Mouse (Mus musculus): ENCODE results near the gene Wdr24. TPM values are rescaled to one million over a fixed set of nuclear protein-coding genes. Genes with fewer than 3 reads are reported as not detected.

The Wdr24 gene
- polyA plus RNA-seq, 1 experiment from 2014 or later, result 9.9 TPM

Other genes with a start within 250 kb of the Wdr24 start
- gene Lmf1, start 244.5 kb upstream of the Wdr24 start, polyA plus RNA-seq (2015; fragmentation: Nextera tagmentation; extraction: Ambion mirVana), result 6.1 and 7.9 TPM in 2 replicates
- gene Gng13, start 106.5 kb upstream of the Wdr24 start, polyA plus RNA-seq (2015; fragmentation: Nextera tagmentation; extraction: Ambion mirVana), result 0.97 and 2.3 TPM in 2 replicates
- 23.3 and 29.4 TPM in 2 replicates for gene Chtf18, start 96.2 kb upstream of the Wdr24 start, polyA plus RNA-seq (2015; fragmentation: Nextera tagmentation; extraction: Ambion mirVana)
- gene Rpusd1, start 96.0 kb upstream of the Wdr24 start, polyA plus RNA-seq (2015; fragmentation: Nextera tagmentation; extraction: Ambion mirVana), result 9.7 and 10.3 TPM in 2 replicates
- gene Mslnl, start 87.6 kb upstream of the Wdr24 start, polyA plus RNA-seq (2015; fragmentation: Nextera tagmentation; extraction: Ambion mirVana), result not detected in 2 replicates
- 66.0 and 71.7 TPM in 2 replicates for gene Msln, start 69.2 kb upstream of the Wdr24 start, polyA plus RNA-seq (2015; fragmentation: Nextera tagmentation; extraction: Ambion mirVana)
- gene Narfl, start 49.9 kb upstream of the Wdr24 start, polyA plus RNA-seq (2015; fragmentation: Nextera tagmentation; extraction: Ambion mirVana), result 17.6 and 18.6 TPM in 2 replicates
- 24.5 and 25.5 TPM in 2 replicates for gene Haghl, start 38.0 kb upstream of the Wdr24 start, polyA plus RNA-seq (2015; fragmentation: Nextera tagmentation; extraction: Ambion mirVana)
- gene Ccdc78, start 37.0 kb upstream of the Wdr24 start, polyA plus RNA-seq (2015; fragmentation: Nextera tagmentation; extraction: Ambion mirVana), result 0.10 and 0.19 TPM in 2 replicates
- gene Fam173a, start 30.7 kb upstream of the Wdr24 start, polyA plus RNA-seq (2015; fragmentation: Nextera tagmentation; extraction: Ambion mirVana), result 64.4 and 68.0 TPM in 2 replicates
- not detected in 2 replicates for gene AC134908.4, start 28.0 kb upstream of the Wdr24 start, polyA plus RNA-seq (2015; fragmentation: Nextera tagmentation; extraction: Ambion mirVana)
- gene Metrn, start 26.5 kb upstream of the Wdr24 start, polyA plus RNA-seq (2015; fragmentation: Nextera tagmentation; extraction: Ambion mirVana), result 42.7 and 43.8 TPM in 2 replicates
- 0.38 and 0.73 TPM in 2 replicates for gene Fbxl16, start 14.5 kb upstream of the Wdr24 start, polyA plus RNA-seq (2015; fragmentation: Nextera tagmentation; extraction: Ambion mirVana)
- 12.0 and 13.3 TPM in 2 replicates for gene Jmjd8, start 5.2 kb downstream of the Wdr24 start, polyA plus RNA-seq (2015; fragmentation: Nextera tagmentation; extraction: Ambion mirVana)
- 123 and 132 TPM in 2 replicates for gene Stub1, start 9.8 kb downstream of the Wdr24 start, polyA plus RNA-seq (2015; fragmentation: Nextera tagmentation; extraction: Ambion mirVana)
- 1.4 and 1.9 TPM in 2 replicates for gene Rhbdl1, start 13.7 kb downstream of the Wdr24 start, polyA plus RNA-seq (2015; fragmentation: Nextera tagmentation; extraction: Ambion mirVana)
- 1.0 and 1.1 TPM in 2 replicates for gene Gm20683, start 18.1 kb downstream of the Wdr24 start, polyA plus RNA-seq (2015; fragmentation: Nextera tagmentation; extraction: Ambion mirVana)
- 12.9 and 13.5 TPM in 2 replicates for gene Rhot2, start 21.2 kb downstream of the Wdr24 start, polyA plus RNA-seq (2015; fragmentation: Nextera tagmentation; extraction: Ambion mirVana)
- 10.9 and 12.9 TPM in 2 replicates for gene Wdr90, start 37.9 kb downstream of the Wdr24 start, polyA plus RNA-seq (2015; fragmentation: Nextera tagmentation; extraction: Ambion mirVana)
- gene Mcrip2, start 45.1 kb downstream of the Wdr24 start, polyA plus RNA-seq (2015; fragmentation: Nextera tagmentation; extraction: Ambion mirVana), result 38.2 and 38.4 TPM in 2 replicates
- 34.2 and 34.8 TPM in 2 replicates for gene Mettl26, start 51.4 kb downstream of the Wdr24 start, polyA plus RNA-seq (2015; fragmentation: Nextera tagmentation; extraction: Ambion mirVana)
- 0.30 and 0.38 TPM in 2 replicates for gene Wfikkn1, start 57.2 kb downstream of the Wdr24 start, polyA plus RNA-seq (2015; fragmentation: Nextera tagmentation; extraction: Ambion mirVana)
- 7.1 and 9.0 TPM in 2 replicates for gene Rab40c, start 96.1 kb downstream of the Wdr24 start, polyA plus RNA-seq (2015; fragmentation: Nextera tagmentation; extraction: Ambion mirVana)
- 119 and 130 TPM in 2 replicates for gene Pigq, start 121.3 kb downstream of the Wdr24 start, polyA plus RNA-seq (2015; fragmentation: Nextera tagmentation; extraction: Ambion mirVana)
- gene Nhlrc4, start 121.3 kb downstream of the Wdr24 start, polyA plus RNA-seq (2015; fragmentation: Nextera tagmentation; extraction: Ambion mirVana), result 7.8 and 8.1 TPM in 2 replicates
- 0.07 and 0.11 TPM in 2 replicates for gene A930017K11Rik, start 128.9 kb downstream of the Wdr24 start, polyA plus RNA-seq (2015; fragmentation: Nextera tagmentation; extraction: Ambion mirVana)
- 15.0 and 15.2 TPM in 2 replicates for gene Capn15, start 162.2 kb downstream of the Wdr24 start, polyA plus RNA-seq (2015; fragmentation: Nextera tagmentation; extraction: Ambion mirVana)
- gene Rab11fip3, start 245.9 kb downstream of the Wdr24 start, polyA plus RNA-seq (2015; fragmentation: Nextera tagmentation; extraction: Ambion mirVana), result 3.0 and 3.6 TPM in 2 replicates

Data from spleen, postnatal 0 days (tissue).